Mouse (Mus musculus): ENCODE data around the gene Zfp619. TPM values are rescaled to one million over a fixed set of nuclear protein-coding genes. Genes with fewer than 3 reads are reported as not detected.

Zfp619 gene
- polyA plus RNA-seq, 1 experiment from 2014 or later: 3.7 TPM

DNA sequence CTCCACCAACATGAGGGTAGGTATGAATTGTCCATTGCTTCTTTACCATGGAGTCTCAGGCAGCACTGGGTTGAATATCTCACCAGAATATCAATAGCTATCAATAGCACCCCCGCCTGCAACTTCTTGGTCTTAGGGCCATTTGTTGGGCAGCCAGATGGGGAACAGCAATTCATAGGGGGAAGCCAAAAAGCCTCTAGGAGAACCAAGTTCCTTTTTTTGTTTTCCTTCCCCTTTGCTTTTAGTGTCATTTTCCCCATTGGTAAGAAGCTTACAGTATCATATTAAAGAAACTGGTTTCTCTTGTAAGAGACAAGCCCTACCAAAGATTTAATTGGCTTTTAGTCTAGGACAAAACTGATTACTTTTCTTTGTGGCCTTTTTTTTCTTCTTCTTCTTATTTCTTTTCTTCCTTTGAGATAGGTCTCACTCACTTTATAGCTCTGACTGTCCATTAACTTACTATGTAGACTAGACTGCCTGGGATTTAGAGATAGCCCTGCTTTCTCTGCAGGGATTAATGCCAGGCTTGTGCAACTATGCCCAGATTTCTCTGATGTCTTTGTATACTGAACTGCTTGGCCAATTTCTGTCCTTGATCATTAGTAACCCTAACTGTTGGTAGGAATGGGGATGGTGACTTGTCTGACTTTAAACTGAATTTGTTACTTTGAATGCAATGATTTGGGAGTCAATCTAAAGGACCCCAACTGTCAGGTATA lies 6.3 kb downstream of the Zfp619 start:
- H3K4me2 ChIP-seq (ENCODE audit: low read length): no peak overlapping the region
- H3K27ac ChIP-seq (ENCODE audit: low read length): no peak overlapping the region
- H3K9me3 ChIP-seq (replicated peaks; ENCODE audit: control insufficient read depth, low read length, poor library complexity, severe bottlenecking): 0 out of 2 replicates have a peak, but pooled peaks cover 2% of the 10 kb centered on the region
- no peaks in the 10 kb centered on the region for H3K4me1 ChIP-seq (ENCODE audit: control insufficient read depth, insufficient read depth, low read length)
- H3K9ac ChIP-seq (ENCODE audit: low read depth, low read length): no peak overlapping the region
- peaks cover 2% of the 10 kb centered on the region; the same call in 1 of the 2 replicates for H3K36me3 ChIP-seq (ENCODE audit: control insufficient read depth, insufficient read depth, low read length)
- H3K27me3 ChIP-seq (ENCODE audit: control insufficient read depth, insufficient read depth, low read depth, low read length): no peaks in the 10 kb centered on the region
- WGBS: 93% methylated on average over 1 of the region's 1 CpGs
- ATAC-seq: no peak
- no peak overlapping the region for H3K4me3 ChIP-seq (ENCODE audit: low read depth, low read length)

DNA sequence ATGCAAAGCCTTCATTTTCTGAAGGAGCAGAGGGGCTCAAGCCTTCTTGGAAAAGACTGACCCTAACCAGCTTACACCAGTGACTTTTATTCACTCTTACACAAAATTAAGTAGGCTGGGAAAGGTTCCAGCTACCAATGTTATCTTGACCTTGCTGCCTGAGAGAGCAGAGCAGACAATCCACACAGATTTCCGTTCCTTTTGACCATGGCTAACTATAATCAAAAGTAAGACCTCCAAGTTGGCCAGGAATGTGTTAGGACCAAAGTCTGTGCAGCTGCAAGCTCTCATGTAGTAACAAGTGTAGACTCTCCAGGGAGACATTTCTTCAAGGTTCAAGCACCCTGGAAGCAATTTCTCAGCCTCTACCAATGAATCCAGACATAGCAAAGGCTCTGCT lies 25.6 kb downstream of the Zfp619 start:
- Histone ChIP-seq H3K9ac (ENCODE audit: low read depth, low read length) (no peak overlapping the region), H3K4me1 (ENCODE audit: control insufficient read depth, insufficient read depth, low read length) (peaks cover 6% of the 10 kb centered on the region; the same call in 1 of the 2 replicates), H3K4me3 (ENCODE audit: low read depth, low read length) (no peak overlapping the region), H3K9me3 (replicated peaks; ENCODE audit: control insufficient read depth, low read length, poor library complexity, severe bottlenecking) (no peaks in the 10 kb centered on the region), H3K36me3 (ENCODE audit: control insufficient read depth, insufficient read depth, low read length) (peaks cover 3% of the 10 kb centered on the region), H3K27me3 (ENCODE audit: control insufficient read depth, insufficient read depth, low read depth, low read length) (no peaks in the 10 kb centered on the region), H3K27ac (ENCODE audit: low read length) (no peak overlapping the region), H3K4me2 (ENCODE audit: low read length) (no peak overlapping the region)
- ATAC-seq: no peak
- 88% methylated on average over 1 of the region's 1 CpGs for WGBS

DNA sequence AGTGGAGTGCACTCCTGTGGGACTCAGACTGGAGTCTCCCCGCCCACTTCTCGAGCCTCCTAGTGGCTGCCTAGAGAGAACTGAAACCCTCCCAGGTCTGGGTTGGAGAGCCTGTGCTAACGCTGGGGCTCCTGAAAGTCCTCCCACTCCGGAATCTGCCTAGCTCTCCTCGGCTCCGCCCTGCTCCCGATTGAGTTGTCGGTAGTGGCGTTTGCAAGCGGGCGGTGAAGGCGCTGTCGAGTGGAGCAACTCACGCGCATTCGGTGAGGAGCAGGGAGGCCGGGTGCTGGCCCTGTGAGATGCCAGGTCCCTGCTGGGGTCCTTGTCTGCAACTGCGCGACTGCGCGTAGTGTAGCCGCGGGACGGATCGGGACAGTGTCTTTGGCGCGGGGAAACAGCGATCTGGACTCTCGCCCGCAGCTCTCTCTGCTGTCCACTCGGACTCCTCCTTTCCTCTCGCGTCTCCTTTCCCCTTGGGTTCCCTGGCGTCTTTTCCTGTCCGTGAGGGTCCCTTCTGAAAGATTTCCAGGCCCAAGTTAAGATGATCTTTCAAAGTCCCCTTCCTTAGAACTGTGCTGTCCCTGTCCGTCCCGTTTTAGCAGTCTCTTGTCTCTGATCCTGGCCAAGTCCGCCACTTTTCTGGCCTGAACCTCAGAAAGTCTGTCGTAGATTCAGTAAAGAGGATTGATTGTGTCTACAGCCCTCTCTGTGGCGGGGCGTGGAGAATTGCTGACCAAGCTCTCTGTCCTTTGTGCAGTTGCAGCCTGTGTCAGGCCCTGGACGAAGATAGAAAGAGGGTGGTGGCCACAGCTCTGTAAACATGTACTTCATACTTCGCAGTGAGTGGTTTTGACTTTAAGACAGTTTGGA lies 26.9 kb downstream of the Zfp619 start:
- H3K4me3 ChIP-seq (ENCODE audit: low read depth, low read length): peak overlapping the region; percentile 39
- peaks cover 3% of the 10 kb centered on the region; the same call in 1 of the 2 replicates for H3K36me3 ChIP-seq (ENCODE audit: control insufficient read depth, insufficient read depth, low read length)
- peak overlapping the region; percentile 59 for H3K27ac ChIP-seq (ENCODE audit: low read length)
- no peaks in the 10 kb centered on the region for H3K27me3 ChIP-seq (ENCODE audit: control insufficient read depth, insufficient read depth, low read depth, low read length)
- H3K9me3 ChIP-seq (replicated peaks; ENCODE audit: control insufficient read depth, low read length, poor library complexity, severe bottlenecking): no peaks in the 10 kb centered on the region
- peak; percentile 95 for ATAC-seq
- under 1% methylated on average over 43 of the region's 43 CpGs for WGBS
- H3K4me2 ChIP-seq (ENCODE audit: low read length): peak overlapping the region; percentile 66
- peak overlapping the region; percentile 53 for H3K9ac ChIP-seq (ENCODE audit: low read depth, low read length)
- peaks cover 6% of the 10 kb centered on the region; the same call in 1 of the 2 replicates for H3K4me1 ChIP-seq (ENCODE audit: control insufficient read depth, insufficient read depth, low read length)

DNA sequence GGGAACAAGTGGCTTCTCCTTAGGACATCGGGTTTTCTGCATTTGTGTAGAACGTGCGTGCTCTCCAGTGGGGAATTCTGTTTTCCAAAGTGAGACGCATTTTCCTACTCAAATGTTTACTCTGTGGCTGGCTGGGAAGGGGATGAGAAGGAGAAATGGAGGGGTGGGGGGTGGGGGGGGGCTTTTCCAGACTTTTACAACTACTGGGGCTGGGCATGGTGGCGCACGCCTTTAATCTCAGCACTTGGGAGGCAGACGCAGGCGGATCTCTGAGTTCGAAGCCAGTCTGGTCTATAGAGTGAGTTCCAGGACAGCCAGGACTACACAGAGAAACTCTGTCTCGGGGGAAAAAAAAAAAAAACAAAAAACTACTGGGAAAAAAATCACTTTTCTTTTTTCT lies 27.6 kb downstream of the Zfp619 start:
- peaks cover 6% of the 10 kb centered on the region; the same call in 1 of the 2 replicates for H3K4me1 ChIP-seq (ENCODE audit: control insufficient read depth, insufficient read depth, low read length)
- no peak; the same call in 1 of the 2 replicates for ATAC-seq
- peak overlapping the region; percentile 25; the same call in 1 of the 2 replicates for H3K9ac ChIP-seq (ENCODE audit: low read depth, low read length)
- no peaks in the 10 kb centered on the region; the same call in 1 of the 2 replicates for H3K36me3 ChIP-seq (ENCODE audit: control insufficient read depth, insufficient read depth, low read length)
- H3K27me3 ChIP-seq (ENCODE audit: control insufficient read depth, insufficient read depth, low read depth, low read length): no peaks in the 10 kb centered on the region
- peak overlapping the region; percentile 66 for H3K4me2 ChIP-seq (ENCODE audit: low read length)
- peak overlapping the region; percentile 59 for H3K27ac ChIP-seq (ENCODE audit: low read length)
- H3K4me3 ChIP-seq (ENCODE audit: low read depth, low read length): peak overlapping the region; percentile 39
- no peaks in the 10 kb centered on the region for H3K9me3 ChIP-seq (replicated peaks; ENCODE audit: control insufficient read depth, low read length, poor library complexity, severe bottlenecking)
- WGBS: 44% methylated on average over 10 of the region's 10 CpGs

DNA sequence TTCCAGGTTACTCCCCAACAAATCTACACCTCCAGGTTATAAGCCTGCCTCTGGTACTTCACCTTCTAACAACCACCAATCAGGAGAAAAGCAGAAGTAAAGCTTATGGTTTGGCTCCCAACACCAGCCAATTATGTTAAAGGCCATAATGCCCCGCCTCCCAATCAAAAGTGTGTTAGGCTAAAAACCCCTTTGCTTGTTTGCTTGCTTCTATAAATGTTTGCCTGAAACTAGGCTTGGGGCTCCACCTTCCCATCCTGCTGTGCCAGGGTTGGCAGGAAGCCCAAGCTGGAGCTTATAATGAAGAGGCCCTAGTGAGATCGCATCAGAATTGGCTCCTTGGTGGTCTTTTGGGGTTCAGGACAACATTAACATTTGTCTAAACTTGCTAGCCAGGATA lies 31.8 kb downstream of the Zfp619 start:
- no peak overlapping the region for H3K27ac ChIP-seq (ENCODE audit: low read length)
- H3K4me2 ChIP-seq (ENCODE audit: low read length): no peak overlapping the region
- ATAC-seq: no peak
- H3K4me1 ChIP-seq (ENCODE audit: control insufficient read depth, insufficient read depth, low read length): peaks cover 18% of the 10 kb centered on the region
- no peak overlapping the region for H3K9ac ChIP-seq (ENCODE audit: low read depth, low read length)
- H3K36me3 ChIP-seq (ENCODE audit: control insufficient read depth, insufficient read depth, low read length): no peaks in the 10 kb centered on the region
- H3K9me3 ChIP-seq (replicated peaks; ENCODE audit: control insufficient read depth, low read length, poor library complexity, severe bottlenecking): no peaks in the 10 kb centered on the region
- H3K4me3 ChIP-seq (ENCODE audit: low read depth, low read length): no peak overlapping the region
- no peaks in the 10 kb centered on the region for H3K27me3 ChIP-seq (ENCODE audit: control insufficient read depth, insufficient read depth, low read depth, low read length)
- WGBS: 84% methylated on average over 2 of the region's 2 CpGs

DNA sequence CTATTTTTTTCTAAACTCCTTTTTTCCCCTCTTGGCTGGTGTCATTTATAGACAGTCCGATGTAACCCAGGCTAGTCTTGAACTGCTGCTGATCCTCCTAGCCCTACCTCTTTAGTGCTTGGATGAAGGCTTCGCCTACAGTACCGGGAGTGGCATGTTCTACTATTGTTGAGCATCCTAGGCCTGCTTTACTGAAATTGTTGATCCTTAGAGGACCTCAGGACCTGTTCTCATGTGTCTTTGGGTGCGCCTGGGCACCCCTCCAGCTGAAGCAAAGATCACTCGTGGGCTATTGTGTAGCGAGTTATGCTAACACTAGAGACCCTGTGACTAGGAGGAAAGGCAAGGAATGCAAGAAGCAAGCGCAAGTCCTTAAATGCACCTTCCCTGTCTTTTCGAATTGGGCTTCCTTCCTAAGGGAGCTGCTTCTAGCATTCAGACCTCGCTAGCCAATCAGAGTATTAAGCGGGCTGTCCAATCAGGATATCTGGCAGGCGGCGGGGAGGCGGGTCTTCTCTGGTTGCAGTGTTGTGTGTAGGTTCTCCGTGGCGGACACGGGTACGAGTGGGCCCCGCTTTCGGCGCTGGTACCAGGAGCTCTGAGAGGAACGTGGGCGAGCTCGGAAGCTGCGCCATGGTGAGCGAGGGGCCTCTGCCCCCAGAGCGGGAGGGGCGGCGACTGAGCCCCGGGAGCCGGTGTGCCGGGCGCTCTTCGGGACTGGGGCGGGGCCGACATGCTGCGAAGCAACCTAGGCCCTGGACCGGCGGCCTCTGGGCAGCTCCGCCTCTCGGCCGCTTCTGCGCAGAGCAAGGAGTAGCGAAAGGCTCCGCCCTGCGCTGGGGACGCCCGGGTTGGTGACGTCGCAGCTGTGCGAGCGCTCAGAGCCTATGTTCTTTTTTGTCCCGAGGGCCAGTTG lies 34.7 kb downstream of the Zfp619 start:
- WGBS: 3% methylated on average over 51 of the region's 52 CpGs

DNA sequence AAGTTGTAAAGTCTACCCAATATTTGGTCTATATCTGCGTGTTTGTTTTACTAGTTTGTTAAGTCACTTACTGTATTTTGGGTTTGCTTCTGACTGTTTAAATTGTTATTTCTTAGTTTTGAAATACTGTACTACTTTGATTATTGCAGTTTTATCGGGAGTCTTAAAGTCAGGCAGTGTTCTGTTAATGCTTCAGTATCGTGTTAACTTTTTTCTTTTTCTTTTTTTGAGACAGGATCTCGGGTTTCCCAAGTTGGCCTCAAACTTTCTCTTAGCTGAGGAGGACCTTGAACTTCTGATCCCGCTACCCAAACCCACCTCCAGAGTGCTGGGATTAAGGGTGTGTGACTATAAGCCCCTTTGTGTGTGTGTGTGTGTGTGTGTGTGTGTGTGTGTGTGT lies 35.4 kb downstream of the Zfp619 start:
- no peak for ATAC-seq
- no peak overlapping the region for H3K27ac ChIP-seq (ENCODE audit: low read length)
- no peak overlapping the region for H3K9ac ChIP-seq (ENCODE audit: low read depth, low read length)
- 0 out of 2 replicates have a peak, but pooled peaks cover 2% of the 10 kb centered on the region for H3K36me3 ChIP-seq (ENCODE audit: control insufficient read depth, insufficient read depth, low read length)
- H3K4me3 ChIP-seq (ENCODE audit: low read depth, low read length): peak overlapping the region; percentile 65
- no peaks in the 10 kb centered on the region for H3K9me3 ChIP-seq (replicated peaks; ENCODE audit: control insufficient read depth, low read length, poor library complexity, severe bottlenecking)
- WGBS: 19% methylated on average over 5 of the region's 5 CpGs
- H3K4me1 ChIP-seq (ENCODE audit: control insufficient read depth, insufficient read depth, low read length): peaks cover 15% of the 10 kb centered on the region
- H3K4me2 ChIP-seq (ENCODE audit: low read length): peak overlapping the region; percentile 71
- no peaks in the 10 kb centered on the region for H3K27me3 ChIP-seq (ENCODE audit: control insufficient read depth, insufficient read depth, low read depth, low read length)

More for the DNA sequence above, 34.7 kb downstream of the Zfp619 start:
- Histone ChIP-seq H3K27ac (ENCODE audit: low read length) (peak overlapping the region; percentile 93), H3K36me3 (ENCODE audit: control insufficient read depth, insufficient read depth, low read length) (0 out of 2 replicates have a peak, but pooled peaks cover 2% of the 10 kb centered on the region), H3K4me1 (ENCODE audit: control insufficient read depth, insufficient read depth, low read length) (peaks cover 15% of the 10 kb centered on the region), H3K4me2 (ENCODE audit: low read length) (peak overlapping the region; percentile 71), H3K9ac (ENCODE audit: low read depth, low read length) (peak overlapping the region; percentile 71), H3K4me3 (ENCODE audit: low read depth, low read length) (peak overlapping the region; percentile 65), H3K27me3 (ENCODE audit: control insufficient read depth, insufficient read depth, low read depth, low read length) (no peaks in the 10 kb centered on the region), H3K9me3 (replicated peaks; ENCODE audit: control insufficient read depth, low read length, poor library complexity, severe bottlenecking) (no peaks in the 10 kb centered on the region)
- ATAC-seq: peak; percentile 99

DNA sequence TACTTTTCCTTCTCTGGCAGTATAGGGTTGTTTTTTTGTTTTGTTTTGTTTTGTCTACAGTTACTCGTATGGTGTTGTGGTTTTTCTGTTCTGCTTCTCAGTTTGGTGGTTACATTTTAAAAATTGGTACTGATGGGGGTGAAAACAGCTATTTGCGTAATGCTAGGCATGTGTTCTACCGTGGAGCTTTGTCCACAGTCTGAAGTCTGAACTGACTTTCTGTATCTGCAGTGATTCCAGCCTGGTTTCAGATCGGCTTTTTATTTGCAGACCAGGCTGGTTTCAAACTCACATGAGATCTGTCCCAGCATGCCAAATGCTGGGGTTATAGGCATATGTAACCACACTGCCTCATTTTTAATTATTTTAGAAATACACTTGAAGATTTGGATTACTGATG lies 36.3 kb downstream of the Zfp619 start:
- 88% methylated on average over 4 of the region's 4 CpGs for whole genome bisulfite sequencing
- Histone ChIP-seq H3K4me2 (ENCODE audit: low read length) (no peak overlapping the region), H3K4me1 (ENCODE audit: control insufficient read depth, insufficient read depth, low read length) (peaks cover 15% of the 10 kb centered on the region), H3K36me3 (ENCODE audit: control insufficient read depth, insufficient read depth, low read length) (0 out of 2 replicates have a peak, but pooled peaks cover 2% of the 10 kb centered on the region), H3K27me3 (ENCODE audit: control insufficient read depth, insufficient read depth, low read depth, low read length) (no peaks in the 10 kb centered on the region), H3K9ac (ENCODE audit: low read depth, low read length) (no peak overlapping the region), H3K4me3 (ENCODE audit: low read depth, low read length) (no peak overlapping the region), H3K9me3 (replicated peaks; ENCODE audit: control insufficient read depth, low read length, poor library complexity, severe bottlenecking) (no peaks in the 10 kb centered on the region), H3K27ac (ENCODE audit: low read length) (no peak overlapping the region)
- ATAC-seq: no peak

Measured in midbrain, embryonic 16.5 days (tissue).